Mouse (Mus musculus) heart, postnatal 0 days (tissue): Measurements from ENCODE around the gene Cd160. TPM values are rescaled to one million over a fixed set of nuclear protein-coding genes. Genes with fewer than 3 reads are reported as not detected.

Experiments used
- ATAC-seq: fragments of 200-750 bp; cut with Nextera tagmentation; 2 replicates; pipeline ENCODE4 v1.8.0; 2017; ENCODE audit warnings: low read depth, moderate number of reproducible peaks, moderate library complexity; ENCODE audit not compliant: insufficient read depth
- DNase-seq: peaks from one replicate; pipeline ENCODE4 v3.0.0-alpha.2; 2016; ENCODE audit warnings: low spot score
- H3K27ac ChIP-seq: fragments of 300-500 bp; sonication (generic); 2 replicates; pipeline ENCODE4 v1.5.1; 2014; ENCODE audit warnings: low read depth, mild to moderate bottlenecking
- H3K27me3 ChIP-seq: fragments of 300-500 bp; sonication (generic); 2 replicates; pipeline ENCODE4 v1.6.1; 2014; ENCODE audit warnings: low read length, mixed read lengths; ENCODE audit not compliant: control insufficient read depth, insufficient read depth
- H3K36me3 ChIP-seq: fragments of 300-500 bp; sonication (generic); replicated peaks from 2 replicates; pipeline ENCODE4 v1.6.1; 2014; ENCODE audit warnings: low read length, mixed read lengths; ENCODE audit not compliant: control insufficient read depth, insufficient read depth
- H3K4me1 ChIP-seq: fragments of 300-500 bp; sonication (generic); 2 replicates; pipeline ENCODE4 v1.6.1; 2014; ENCODE audit warnings: antibody characterized with exemption; ENCODE audit not compliant: control insufficient read depth, insufficient read depth
- H3K4me2 ChIP-seq: fragments of 300-500 bp; sonication (generic); 2 replicates; pipeline ENCODE4 v1.6.1; 2014; ENCODE audit warnings: low read depth, mild to moderate bottlenecking, low read length, moderate library complexity
- H3K4me3 ChIP-seq: fragments of 300-500 bp; sonication (generic); 2 replicates; pipeline ENCODE4 v1.5.1; 2014; ENCODE audit warnings: low read depth, low read length
- H3K9ac ChIP-seq: fragments of 300-500 bp; sonication (generic); replicated peaks from 2 replicates; pipeline ENCODE4 v1.6.1; 2014; ENCODE audit warnings: low read depth, low read length, mixed read lengths
- H3K9me3 ChIP-seq: fragments of 300-500 bp; sonication (generic); replicated peaks from 2 replicates; pipeline ENCODE4 v1.6.1; 2016; ENCODE audit warnings: low read length; ENCODE audit not compliant: control insufficient read depth
- CTCF ChIP-seq: IDR thresholded peaks from 2 replicates; pipeline ENCODE4 v1.5.1; 2016; ENCODE audit warnings: antibody characterized with exemption, control low read depth, low read depth
- EP300 ChIP-seq: IDR thresholded peaks from 2 replicates; pipeline ENCODE4 v1.6.1; 2016; ENCODE audit warnings: antibody characterized with exemption, low read depth
- WGBS: fragments of 180-500 bp; shearing (Covaris S2); extraction: QIAGEN DNeasy Blood & Tissue Kit; methylation state at CpG from one replicate; pipeline ENCODE4 v1.1.7; 2014; 5-methylcytosine and 5-hydroxymethylcytosine counted together
- polyA plus RNA-seq: library from polyadenylated mRNA; unstranded; fragments of >200 nt; fragmentation: Nextera tagmentation; extraction: Ambion mirVana; gene quantifications from 2 replicates; pipeline ENCODE4 v1.2.1, GENCODE M21; 2015
- total RNA-seq: library from RNA; depleted of rRNA; stranded (reverse); fragments of >200 nt; gene quantifications from 2 replicates; pipeline ENCODE4 v1.2.3, GENCODE M21; 2014; ENCODE audit warnings: low replicate concordance; rRNA removed

Cd160 gene
- total and polyA plus RNA-seq, 2 experiments from 2014 or later, result not detected

DNA sequence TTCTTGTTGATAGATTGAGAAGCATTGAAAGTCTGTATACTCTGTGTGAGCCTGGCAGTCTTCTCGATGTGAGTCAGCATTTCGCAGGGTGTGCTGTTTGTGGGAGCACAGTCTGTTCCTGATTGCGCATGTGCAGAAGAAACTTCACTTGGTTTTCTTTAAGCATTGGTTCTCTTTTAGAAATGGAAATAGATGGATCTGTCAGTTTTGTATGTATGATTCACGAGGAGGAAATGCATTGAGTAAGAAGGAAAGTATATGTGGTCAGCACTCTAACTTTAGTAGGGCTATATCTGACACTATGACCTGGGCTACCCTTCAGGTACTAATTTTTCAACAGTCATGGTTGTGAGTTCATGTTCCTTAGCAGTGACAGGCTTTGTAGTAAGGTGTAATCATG lies 69.5 kb downstream of the Cd160 start:
- no peak overlapping the region for H3K27ac ChIP-seq
- H3K9me3 ChIP-seq, result no peaks in the 10 kb centered on the region
- H3K4me2 ChIP-seq, result no peak overlapping the region
- H3K4me3 ChIP-seq, result no peak overlapping the region
- no peak for TF ChIP-seq EP300
- no peak for TF ChIP-seq CTCF
- no peak overlapping the region for H3K9ac ChIP-seq
- no peaks in the 10 kb centered on the region for H3K27me3 ChIP-seq
- H3K36me3 ChIP-seq, result no peaks in the 10 kb centered on the region
- ATAC-seq, result no peak
- WGBS, result 88% methylated on average over 4 of the region's 4 CpGs
- no peaks in the 10 kb centered on the region for H3K4me1 ChIP-seq
- DNase-seq, result no peak

DNA sequence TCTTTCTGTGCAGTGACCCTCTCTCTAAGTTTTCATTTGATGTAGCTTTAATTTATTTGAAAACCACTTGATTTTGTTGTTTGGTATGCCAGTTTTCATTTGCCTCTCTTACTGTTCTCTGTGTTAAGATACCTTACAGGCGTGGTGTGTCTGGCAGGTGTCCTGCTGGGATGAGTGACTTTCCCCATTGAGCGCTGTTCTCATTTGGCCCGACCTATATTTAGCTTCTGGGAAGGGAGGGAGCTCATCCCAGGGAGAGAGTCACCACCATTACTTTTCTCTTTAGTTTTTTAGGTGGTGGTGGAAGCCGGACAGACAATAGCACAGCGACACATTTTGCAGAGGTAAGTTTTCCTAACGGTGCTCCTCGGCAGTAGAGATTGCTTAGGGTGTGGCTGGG lies 71.5 kb downstream of the Cd160 start:
- Histone ChIP-seq H3K4me2 (peak overlapping the region; percentile 5; the same call in 1 of the 2 replicates), H3K27me3 (no peaks in the 10 kb centered on the region), H3K4me1 (no peaks in the 10 kb centered on the region), H3K27ac (peak overlapping the region; percentile 49), H3K36me3 (no peaks in the 10 kb centered on the region), H3K9ac (no peak overlapping the region), H3K4me3 (no peak overlapping the region), H3K9me3 (no peaks in the 10 kb centered on the region)
- ATAC-seq (peak; percentile 88), DNase-seq (peak; percentile 65)
- no peak for TF ChIP-seq CTCF
- TF ChIP-seq EP300, result no peak
- WGBS, result 39% methylated on average over 7 of the region's 7 CpGs

GRCm38 (mm10) chr3:96755935-96756334 lies 73.2 kb downstream of the Cd160 start:
- Histone ChIP-seq H3K27ac (no peak overlapping the region), H3K9me3 (no peaks in the 10 kb centered on the region), H3K9ac (no peak overlapping the region), H3K4me2 (no peak overlapping the region), H3K4me3 (no peak overlapping the region), H3K27me3 (no peaks in the 10 kb centered on the region), H3K36me3 (no peaks in the 10 kb centered on the region), H3K4me1 (no peaks in the 10 kb centered on the region)
- 100% methylated on average over 1 of the region's 1 CpGs for WGBS
- DNase-seq (no peak), ATAC-seq (no peak)
- TF ChIP-seq EP300, result no peak
- no peak for TF ChIP-seq CTCF

Other genes starting within 250 kb of the Cd160 start
- gene Polr3gl, start 235.2 kb downstream of the Cd160 start, total RNA-seq, result 10.3 and 13.1 TPM in 2 replicates
- 37.1 and 38.7 TPM in 2 replicates for gene Polr3gl, start 235.2 kb downstream of the Cd160 start, polyA plus RNA-seq
- 1.2 and 5.3 TPM in 2 replicates for gene Ankrd34a, start 232.7 kb downstream of the Cd160 start, total RNA-seq
- gene Ankrd34a, start 232.7 kb downstream of the Cd160 start, polyA plus RNA-seq, result 6.0 and 6.8 TPM in 2 replicates
- 33.1 and 50.6 TPM in 2 replicates for gene Lix1l, start 228.2 kb downstream of the Cd160 start, total RNA-seq
- gene Lix1l, start 228.2 kb downstream of the Cd160 start, polyA plus RNA-seq, result 3.6 and 5.1 TPM in 2 replicates
- 7.5 and 9.2 TPM in 2 replicates for gene Rbm8a, start 199.4 kb downstream of the Cd160 start, total RNA-seq
- 64.7 and 65.4 TPM in 2 replicates for gene Rbm8a, start 199.4 kb downstream of the Cd160 start, polyA plus RNA-seq
- gene Pex11b, start 194.0 kb downstream of the Cd160 start, total RNA-seq, result 46.6 and 50.7 TPM in 2 replicates
- 41.7 and 43.7 TPM in 2 replicates for gene Pex11b, start 194.0 kb downstream of the Cd160 start, polyA plus RNA-seq
- not detected in 2 replicates for gene Gm42957, start 193.9 kb downstream of the Cd160 start, total RNA-seq
- not detected in 2 replicates for gene Gm42957, start 193.9 kb downstream of the Cd160 start, polyA plus RNA-seq
- gene Itga10, start 183.8 kb downstream of the Cd160 start, total RNA-seq, result 0.46 and 4.2 TPM in 2 replicates
- 0.37 and 0.45 TPM in 2 replicates for gene Itga10, start 183.8 kb downstream of the Cd160 start, polyA plus RNA-seq
- gene Ankrd35, start 159.2 kb downstream of the Cd160 start, total RNA-seq, result 0.39 and 0.88 TPM in 2 replicates
- 0.31 and 0.32 TPM in 2 replicates for gene Ankrd35, start 159.2 kb downstream of the Cd160 start, polyA plus RNA-seq
- gene Pias3, start 133.0 kb downstream of the Cd160 start, total RNA-seq, result 13.8 and 17.4 TPM in 2 replicates
- gene Pias3, start 133.0 kb downstream of the Cd160 start, polyA plus RNA-seq, result 19.3 and 22.5 TPM in 2 replicates
- gene Nudt17, start 120.8 kb downstream of the Cd160 start, total RNA-seq, result 2.5 and 9.9 TPM in 2 replicates
- gene Nudt17, start 120.8 kb downstream of the Cd160 start, polyA plus RNA-seq, result 6.9 and 7.9 TPM in 2 replicates
- 9.7 and 25.4 TPM in 2 replicates for gene Polr3c, start 101.7 kb downstream of the Cd160 start, total RNA-seq
- gene Polr3c, start 101.7 kb downstream of the Cd160 start, polyA plus RNA-seq, result 21.7 and 23.0 TPM in 2 replicates
- 27.0 and 35.6 TPM in 2 replicates for gene Rnf115, start 101.7 kb downstream of the Cd160 start, total RNA-seq
- 29.0 and 30.0 TPM in 2 replicates for gene Rnf115, start 101.7 kb downstream of the Cd160 start, polyA plus RNA-seq
- gene Pdzk1, start 67 bp downstream of the Cd160 start, total RNA-seq, result 0.50 TPM in 1 of 2 replicates, not detected in the other
- gene Pdzk1, start 67 bp downstream of the Cd160 start, polyA plus RNA-seq, result 0.11 and 0.12 TPM in 2 replicates
- 67.6 and 87.1 TPM in 2 replicates for gene Gja5, start 75.3 kb upstream of the Cd160 start, total RNA-seq
- 67.5 and 69.2 TPM in 2 replicates for gene Gja5, start 75.3 kb upstream of the Cd160 start, polyA plus RNA-seq
- gene Gpr89, start 76.0 kb upstream of the Cd160 start, total RNA-seq, result 16.0 and 30.0 TPM in 2 replicates
- gene Gpr89, start 76.0 kb upstream of the Cd160 start, polyA plus RNA-seq, result 21.4 and 21.7 TPM in 2 replicates
- gene Gja8, start 96.7 kb upstream of the Cd160 start, total RNA-seq, result not detected in 2 replicates
- not detected in 2 replicates for gene Gja8, start 96.7 kb upstream of the Cd160 start, polyA plus RNA-seq